Mouse (Mus musculus) layer of hippocampus, postnatal 10 days (tissue): ENCODE results near the gene Adgrv1. TPM values are rescaled to one million over a fixed set of nuclear protein-coding genes. Genes with fewer than 3 reads are reported as not detected.
"Not testable (repeated sequence)": the region's sequence is repeated elsewhere in the genome, so short reads cannot be mapped to it uniquely, and the experiment has no call there.

Experiments
- DNase-seq, 2 experiments: peaks; one replicate each; pipeline ENCODE4 v3.0.0; 2021; ENCODE audit warnings: low spot score in 2 of 2
- long read RNA-seq: library from polyadenylated mRNA; stranded (forward); transcript quantifications from one replicate; pipeline ENCODE4 v2.0.0, GENCODE M21; 2023
- total RNA-seq, 2 experiments: library from RNA; stranded (reverse); gene quantifications; 2 replicates each; pipeline ENCODE4 v1.2.3; 2021

Adgrv1 gene
- total RNA-seq = 1 to 10 TPM; 5.9 to 6.0 TPM
- long read RNA-seq, partial matches to known transcripts = 1 of 1 reads
- long read RNA-seq, other reads (novel, unspliced or antisense) = 0 of 1 reads

- peak; percentile 70 to 76 for DNase-seq
Measured at GRCm38 (mm10) chr13:81632720-81633415, at the start of gene Adgrv1. Gene Adgrv1 (minus strand): TSS chr13:81633154.

GRCm38 (mm10) chr13:81675333-81675732 lies 42.4 kb upstream of the Adgrv1 start:
- no peak for DNase-seq

GRCm38 (mm10) chr13:81667713-81668112 lies 34.8 kb upstream of the Adgrv1 start:
- no peak for DNase-seq

GRCm38 (mm10) chr13:81664331-81664698 lies 31.4 kb upstream of the Adgrv1 start:
- no peak for DNase-seq

- no peak for DNase-seq
Measured at GRCm38 (mm10) chr13:81663566-81664330, 30.8 kb upstream of the Adgrv1 start.

GRCm38 (mm10) chr13:81658053-81658752 lies 25.2 kb upstream of the Adgrv1 start:
- DNase-seq = no peak

- DNase-seq = peak; percentile 88 to 92
Measured at GRCm38 (mm10) chr13:81657351-81658052, 24.5 kb upstream of the Adgrv1 start, which contains the start of gene Lysmd3. Gene Lysmd3 (plus strand): TSS chr13:81657663.

GRCm38 (mm10) chr13:81657008-81657350 lies 24.0 kb upstream of the Adgrv1 start:
- no peak for DNase-seq

- DNase-seq = no peak
Measured at GRCm38 (mm10) chr13:81656091-81656850, 23.3 kb upstream of the Adgrv1 start.

- DNase-seq = not testable (repeated sequence)
Measured at GRCm38 (mm10) chr13:81650382-81650781, 17.4 kb upstream of the Adgrv1 start.

GRCm38 (mm10) chr13:81646348-81646747 lies 13.4 kb upstream of the Adgrv1 start:
- no peak for DNase-seq

- DNase-seq = no peak
Measured at GRCm38 (mm10) chr13:81644047-81644565, 11.2 kb upstream of the Adgrv1 start.

GRCm38 (mm10) chr13:81642491-81643149 lies 9.7 kb upstream of the Adgrv1 start:
- DNase-seq = no peak

- DNase-seq = peak; percentile 62 to 78
Measured at GRCm38 (mm10) chr13:81641289-81642045, 8.5 kb upstream of the Adgrv1 start.

GRCm38 (mm10) chr13:81640881-81641280 lies 7.9 kb upstream of the Adgrv1 start:
- DNase-seq = no peak

GRCm38 (mm10) chr13:81639624-81640023 lies 6.7 kb upstream of the Adgrv1 start:
- DNase-seq = no peak

GRCm38 (mm10) chr13:81630566-81630965 lies 2.4 kb downstream of the Adgrv1 start:
- no peak for DNase-seq

GRCm38 (mm10) chr13:81629395-81629794 lies 3.6 kb downstream of the Adgrv1 start:
- no peak for DNase-seq

- DNase-seq = no peak
Measured at GRCm38 (mm10) chr13:81628631-81629190, 4.2 kb downstream of the Adgrv1 start.
